Mouse (Mus musculus) cerebellum, adult 2 months (tissue): ENCODE measurements at regions not wholly inside any gene's neighbourhood (a gene's known extent, or its start where the extent isn't known, plus 50 kb on each side); places are given as distances from the start of the nearest gene placed in this dataset.

Experiments
- DNase-seq, 2 experiments: peaks; one replicate each; pipeline ENCODE4 v3.0.0; 2021
- H3K27ac ChIP-seq: fragments of 200-500 bp; 2 replicates; pipeline ENCODE4 v1.5.1; 2012; ENCODE audit warnings: low read length, control low read depth, inconsistent platforms; ENCODE audit not compliant: insufficient read depth
- H3K27me3 ChIP-seq: fragments of 200-500 bp; 2 replicates; pipeline ENCODE4 v1.6.1; 2012; ENCODE audit warnings: inconsistent platforms, mild to moderate bottlenecking, low read length, moderate library complexity; ENCODE audit not compliant: control insufficient read depth, insufficient read depth
- H3K4me1 ChIP-seq: fragments of 200-500 bp; 2 replicates; pipeline ENCODE4 v1.6.1; 2011; ENCODE audit warnings: low read length; ENCODE audit not compliant: control insufficient read depth, insufficient read depth
- H3K4me3 ChIP-seq: fragments of 200-500 bp; replicated peaks from 2 replicates; pipeline ENCODE3; 2011; ENCODE audit warnings: mild to moderate bottlenecking, low read depth, low read length, control low read depth; ENCODE audit not compliant: insufficient read depth
- CTCF ChIP-seq: fragments of 200-500 bp; IDR thresholded peaks from 2 replicates; pipeline ENCODE4 v1.5.1; 2011; ENCODE audit warnings: low read depth, mild to moderate bottlenecking, control low read depth, low read length, moderate library complexity, borderline replicate concordance; ENCODE audit not compliant: insufficient read depth
- POLR2A ChIP-seq: fragments of 200-500 bp; IDR thresholded peaks from 2 replicates; pipeline ENCODE4 v1.6.1; 2011; ENCODE audit warnings: low read length, control low read depth, borderline replicate concordance; ENCODE audit not compliant: insufficient read depth
- WGBS: fragments of 180-500 bp; shearing (Covaris S2); methylation state at CpG from one replicate; pipeline ENCODE4 v1.1.7; 2018; 5-methylcytosine and 5-hydroxymethylcytosine counted together

DNA sequence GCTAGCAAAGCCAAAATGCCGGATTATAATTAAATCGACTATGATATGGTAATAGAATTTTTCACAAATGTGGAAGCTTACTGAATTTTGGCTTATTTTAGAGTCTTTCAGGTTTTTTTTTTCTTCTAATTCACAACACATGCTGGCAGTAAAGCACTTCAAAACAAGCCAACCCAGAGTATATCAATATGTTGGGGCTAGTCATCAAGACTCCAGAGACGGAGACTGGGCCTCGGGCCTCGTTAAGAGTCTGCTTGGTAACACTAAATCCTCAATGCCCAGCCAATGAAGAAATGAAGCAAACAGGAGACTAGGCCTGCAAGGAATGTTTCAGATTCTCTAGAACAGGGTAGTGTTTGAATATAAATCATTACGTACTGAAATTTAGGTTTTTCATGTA, 153.3 kb upstream of the Plekha5 start:
- no peak for DNase-seq
- Histone ChIP-seq H3K27ac (no peak overlapping the region), H3K4me3 (no peak overlapping the region), H3K4me1 (no peaks in the 10 kb centered on the region; the same call in 1 of the 2 replicates), H3K27me3 (no peaks in the 10 kb centered on the region; the same call in 1 of the 2 replicates)
- WGBS, result 86% methylated on average over 6 of the region's 6 CpGs
- TF ChIP-seq POLR2A, result no peak
- TF ChIP-seq CTCF, result no peak

DNA sequence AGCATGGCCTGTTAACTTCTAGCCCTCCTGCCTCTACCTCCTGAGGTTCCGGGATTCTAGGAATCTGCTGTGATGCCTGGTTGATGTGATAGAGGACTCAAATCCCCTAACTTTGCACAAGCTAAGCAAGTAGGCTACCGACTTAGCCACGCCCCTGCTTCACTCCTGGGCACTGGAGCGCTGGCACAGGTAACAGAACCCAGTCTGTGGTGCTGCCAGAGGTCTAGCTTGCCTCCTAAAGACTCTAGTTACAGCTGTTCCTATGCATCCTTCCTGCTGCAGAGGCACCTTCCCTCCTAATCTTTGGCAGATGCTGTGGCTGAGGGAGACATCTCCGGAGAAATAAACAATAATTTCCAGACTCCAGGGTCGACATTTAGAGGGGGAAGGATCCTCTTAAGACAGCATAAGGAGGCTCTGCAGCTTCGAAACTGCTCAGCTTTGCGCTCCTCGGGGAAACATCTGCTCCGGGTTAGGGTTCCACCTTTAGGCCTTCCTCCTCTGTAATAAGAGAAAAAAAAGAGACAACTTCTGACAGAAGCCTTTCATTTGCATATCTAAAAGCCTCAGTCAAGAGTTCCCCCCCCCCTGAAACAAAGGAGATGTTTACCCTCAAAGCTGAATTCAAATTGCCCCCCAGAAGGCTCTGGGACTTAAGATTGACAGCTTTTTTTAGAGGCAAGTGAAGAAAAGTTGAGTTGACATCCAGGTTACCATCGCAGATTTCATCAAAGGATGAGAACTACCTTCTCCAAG, 155.4 kb upstream of the Plekha5 start:
- WGBS, result 53% methylated on average over 11 of the region's 11 CpGs
- Histone ChIP-seq H3K27ac (no peak overlapping the region), H3K4me1 (no peaks in the 10 kb centered on the region; the same call in 1 of the 2 replicates), H3K27me3 (no peaks in the 10 kb centered on the region; the same call in 1 of the 2 replicates), H3K4me3 (no peak overlapping the region)
- TF ChIP-seq POLR2A, result no peak
- TF ChIP-seq CTCF, result no peak
- DNase-seq, result no peak

DNA sequence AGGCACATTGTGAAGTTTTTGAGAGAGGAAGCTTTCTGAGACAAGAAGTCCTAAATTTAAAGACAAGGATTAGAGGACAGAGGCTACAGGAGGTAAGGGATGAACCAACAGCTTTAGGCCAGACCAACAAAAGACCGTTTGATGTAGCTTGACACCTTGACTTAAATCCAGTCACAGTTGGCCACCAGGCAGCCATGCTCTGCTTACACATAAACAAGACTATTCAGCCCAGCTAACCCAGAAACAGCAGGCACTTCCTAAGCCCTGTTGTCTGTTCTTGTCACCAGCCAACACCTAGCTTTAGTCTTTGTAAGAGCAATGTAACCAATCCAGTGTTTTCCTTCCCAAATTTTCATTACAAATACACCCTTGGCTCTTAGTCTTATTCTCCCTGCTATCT, 159.9 kb upstream of the Plekha5 start:
- H3K27ac ChIP-seq, result no peak overlapping the region
- H3K27me3 ChIP-seq, result no peaks in the 10 kb centered on the region
- H3K4me1 ChIP-seq, result no peaks in the 10 kb centered on the region; the same call in 1 of the 2 replicates
- TF ChIP-seq CTCF (no peak), POLR2A (no peak)
- no peak overlapping the region for H3K4me3 ChIP-seq
- 36% methylated on average over 1 of the region's 1 CpGs for WGBS
- DNase-seq, result no peak

GRCm38 (mm10) chr6:140261813-140262212, 162.0 kb upstream of the Plekha5 start:
- WGBS, result 97% methylated on average over 1 of the region's 1 CpGs
- no peak for DNase-seq
- no peak for TF ChIP-seq CTCF
- Histone ChIP-seq H3K4me3 (no peak overlapping the region), H3K27me3 (no peaks in the 10 kb centered on the region), H3K4me1 (no peaks in the 10 kb centered on the region), H3K27ac (no peak overlapping the region)

DNA sequence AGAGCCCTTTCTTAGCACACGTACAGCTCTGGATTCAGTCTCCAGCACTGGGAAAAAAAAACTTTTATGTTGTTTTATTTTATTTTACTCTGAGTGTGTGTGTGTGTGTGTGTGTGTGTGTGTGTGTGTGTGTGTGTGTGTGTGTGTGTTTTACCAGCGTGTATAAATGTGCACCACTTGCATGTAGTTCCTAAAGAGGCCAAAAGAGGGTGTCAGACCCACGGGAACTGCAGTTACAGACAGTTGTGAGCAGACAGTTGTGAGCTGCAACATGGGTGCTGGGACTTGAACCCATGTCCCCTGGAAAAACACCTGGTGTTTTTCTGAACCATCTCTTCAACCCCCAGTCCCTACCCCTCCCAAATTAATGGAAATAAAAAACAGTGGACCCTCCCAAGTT, 165.1 kb upstream of the Plekha5 start:
- 94% methylated on average over 3 of the region's 3 CpGs for WGBS
- TF ChIP-seq CTCF (no peak), POLR2A (no peak)
- Histone ChIP-seq H3K4me3 (no peak overlapping the region), H3K27me3 (no peaks in the 10 kb centered on the region), H3K27ac (no peak overlapping the region), H3K4me1 (no peaks in the 10 kb centered on the region)
- DNase-seq, result no peak

GRCm38 (mm10) chr6:140258101-140258500, 165.8 kb upstream of the Plekha5 start:
- Histone ChIP-seq H3K27me3 (no peaks in the 10 kb centered on the region), H3K4me1 (no peaks in the 10 kb centered on the region), H3K27ac (no peak overlapping the region), H3K4me3 (no peak overlapping the region)
- TF ChIP-seq POLR2A (no peak), CTCF (no peak)
- 86% methylated on average over 5 of the region's 5 CpGs for WGBS
- no peak for DNase-seq

DNA sequence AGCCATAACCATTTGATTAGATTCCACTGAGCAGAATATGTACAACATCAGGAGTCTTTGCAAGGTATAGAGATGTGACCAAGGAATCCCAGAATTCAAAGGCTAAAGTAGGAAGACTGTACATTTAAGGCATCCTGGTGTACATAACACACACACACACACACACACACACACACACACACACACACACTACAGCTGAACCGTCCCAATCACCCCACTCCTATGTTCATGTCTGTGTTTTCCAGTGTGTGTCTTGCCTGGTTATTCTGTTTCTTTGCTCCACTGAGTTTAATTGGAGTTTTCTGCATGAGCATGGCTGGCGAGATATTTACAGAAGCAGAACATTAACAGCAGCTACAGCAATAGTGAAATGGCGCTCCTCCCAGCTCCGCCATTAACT, 172.3 kb upstream of the Plekha5 start:
- DNase-seq, result no peak
- Histone ChIP-seq H3K4me3 (no peak overlapping the region), H3K27ac (no peak overlapping the region), H3K27me3 (no peaks in the 10 kb centered on the region), H3K4me1 (no peaks in the 10 kb centered on the region)
- TF ChIP-seq CTCF (no peak), POLR2A (no peak)
- whole genome bisulfite sequencing, result 92% methylated on average over 4 of the region's 4 CpGs

GRCm38 (mm10) chr6:140243411-140244151, 180.3 kb upstream of the Plekha5 start:
- Histone ChIP-seq H3K4me3 (no peak overlapping the region), H3K27me3 (no peaks in the 10 kb centered on the region), H3K27ac (no peak overlapping the region), H3K4me1 (no peaks in the 10 kb centered on the region)
- no peak for DNase-seq
- WGBS, result 33% methylated on average over 8 of the region's 8 CpGs
- TF ChIP-seq POLR2A (no peak), CTCF (no peak)

GRCm38 (mm10) chr6:140239356-140239755, 184.5 kb upstream of the Plekha5 start:
- Histone ChIP-seq H3K4me3 (no peak overlapping the region), H3K4me1 (no peaks in the 10 kb centered on the region), H3K27ac (no peak overlapping the region), H3K27me3 (no peaks in the 10 kb centered on the region)
- 24% methylated on average over 8 of the region's 8 CpGs for WGBS
- no peak for DNase-seq
- TF ChIP-seq CTCF (no peak), POLR2A (no peak)
